Mouse (Mus musculus) thymus, postnatal 14 days (tissue): ENCODE measurements around the gene Mb.
A peak's percentile ranks its signal among the peaks of the same experiment; 100 is the strongest.

Source experiments
- DNase-seq: peaks from one replicate; pipeline ENCODE4 v3.0.0; 2021

The Mb gene

GRCm38 (mm10) chr15:77022401-77022957 lies 28.0 kb downstream of the Mb start:
- DNase-seq = no peak

- no peak for DNase-seq
Measured at GRCm38 (mm10) chr15:77021851-77022250, 28.6 kb downstream of the Mb start.

DNA sequence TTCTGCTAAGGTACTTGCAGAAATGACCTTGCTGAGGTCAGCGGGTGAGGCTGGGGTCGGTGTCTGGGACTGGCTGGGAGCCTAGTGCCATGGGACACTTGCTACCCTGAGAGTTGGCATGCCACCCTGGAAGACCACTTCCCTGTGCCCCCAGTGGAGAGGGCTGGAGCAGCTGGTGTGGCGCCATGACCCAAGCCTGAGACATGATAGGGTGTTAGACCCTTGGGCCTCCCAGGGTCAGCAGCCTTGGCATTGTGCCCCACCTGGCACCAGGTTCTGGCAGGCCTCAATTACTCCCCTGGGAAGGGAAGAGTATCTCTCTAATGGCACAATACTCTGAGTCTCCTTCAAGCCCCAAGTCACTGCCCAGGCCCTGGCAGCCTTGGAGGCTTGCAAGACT lies 29.4 kb downstream of the Mb start:
- no peak for DNase-seq

GRCm38 (mm10) chr15:77020136-77020535 lies 30.3 kb downstream of the Mb start:
- DNase-seq = no peak

DNA sequence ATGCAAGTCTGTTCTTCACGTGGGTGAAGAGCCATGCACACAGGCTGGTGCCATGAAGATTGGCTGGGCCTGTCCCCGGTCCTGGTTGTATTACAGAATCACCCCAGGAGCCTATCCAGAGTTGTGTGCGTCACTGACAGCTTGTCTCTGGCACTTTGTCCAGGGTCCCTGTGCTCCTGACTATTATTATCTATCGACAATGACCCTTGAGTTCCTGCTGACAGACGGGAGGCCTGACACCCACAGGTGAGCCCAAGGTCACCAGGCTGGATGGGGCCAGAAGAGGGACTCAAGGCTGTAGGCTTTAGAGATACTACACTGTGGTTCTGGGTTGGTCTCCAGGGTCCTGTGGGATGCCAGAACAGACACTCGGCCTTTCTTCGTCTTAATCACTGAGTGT lies 30.9 kb downstream of the Mb start:
- no peak for DNase-seq

GRCm38 (mm10) chr15:77018740-77019340 lies 31.6 kb downstream of the Mb start:
- DNase-seq = no peak

- DNase-seq = no peak
Measured at GRCm38 (mm10) chr15:77017897-77018296, 32.6 kb downstream of the Mb start.

GRCm38 (mm10) chr15:77016509-77016908 lies 34.0 kb downstream of the Mb start:
- no peak for DNase-seq

GRCm38 (mm10) chr15:77014985-77015384 lies 35.5 kb downstream of the Mb start:
- no peak for DNase-seq

- no peak for DNase-seq
Measured at GRCm38 (mm10) chr15:77014431-77014830, 36.0 kb downstream of the Mb start.

- no peak for DNase-seq
Measured at GRCm38 (mm10) chr15:77013753-77014241, 36.7 kb downstream of the Mb start.

DNA sequence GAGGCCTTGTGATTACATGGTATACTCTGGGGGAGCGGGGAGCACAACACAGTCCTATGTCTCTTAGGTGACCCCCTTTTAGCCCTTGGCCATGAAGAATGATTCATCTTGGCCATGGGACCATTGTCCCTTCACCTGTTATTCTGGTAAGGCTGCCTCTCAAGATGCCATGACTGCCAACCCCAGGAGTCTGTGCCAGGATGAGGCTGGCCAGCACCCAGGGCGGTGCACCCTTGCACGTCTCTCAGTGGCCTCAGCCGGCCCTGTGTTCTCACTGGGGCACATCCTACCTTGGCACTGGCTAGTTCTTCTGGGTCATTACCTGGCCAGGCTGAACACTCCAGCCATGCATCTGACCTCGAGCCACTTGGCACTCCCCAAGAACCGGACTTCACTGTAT lies 41.6 kb downstream of the Mb start:
- no peak for DNase-seq

- peak; percentile 6 for DNase-seq
Measured at GRCm38 (mm10) chr15:77003868-77004215, 46.6 kb downstream of the Mb start.

GRCm38 (mm10) chr15:77003173-77003867 lies 47.1 kb downstream of the Mb start:
- DNase-seq = no peak

GRCm38 (mm10) chr15:76998878-76999588 lies 51.4 kb downstream of the Mb start:
- DNase-seq = no peak

- no peak for DNase-seq
Measured at GRCm38 (mm10) chr15:76998048-76998447, 52.4 kb downstream of the Mb start.

- no peak for DNase-seq
Measured at GRCm38 (mm10) chr15:76994413-76994812, 56.1 kb downstream of the Mb start.

DNA sequence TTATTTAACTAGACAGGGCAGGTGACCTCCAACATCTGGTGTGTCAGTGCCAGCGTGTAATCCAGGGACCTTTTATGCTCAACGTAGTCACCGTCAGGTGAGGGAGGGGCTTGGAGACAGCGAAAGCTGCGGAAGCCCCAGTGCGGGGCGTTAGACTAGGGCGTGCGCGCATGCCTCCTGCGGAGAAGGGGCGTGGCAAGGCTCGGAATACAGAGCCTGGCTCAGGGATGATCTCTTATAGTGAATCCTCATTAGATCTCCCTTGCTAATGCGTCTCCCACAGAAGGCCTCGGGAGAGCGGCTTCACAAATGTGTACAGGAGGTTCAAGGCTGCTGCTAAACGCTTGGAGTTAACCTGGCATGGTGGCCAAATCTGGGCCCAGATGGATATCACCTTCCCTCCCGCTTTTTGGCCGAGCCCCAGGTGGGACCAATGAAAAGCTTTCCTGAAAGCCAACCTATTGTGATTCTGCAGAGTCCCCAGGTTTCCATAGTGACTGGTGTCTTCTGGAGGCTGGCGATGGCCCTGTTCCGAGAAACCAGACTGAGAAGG lies 62.9 kb downstream of the Mb start:
- no peak for DNase-seq

GRCm38 (mm10) chr15:76987137-76987536 lies 63.3 kb downstream of the Mb start:
- DNase-seq = no peak

GRCm38 (mm10) chr15:76982745-76983144 lies 67.7 kb downstream of the Mb start:
- DNase-seq = no peak

GRCm38 (mm10) chr15:76979799-76980198 lies 70.7 kb downstream of the Mb start:
- no peak for DNase-seq

- DNase-seq = no peak
Measured at GRCm38 (mm10) chr15:76976619-76977018, 73.9 kb downstream of the Mb start.

DNA sequence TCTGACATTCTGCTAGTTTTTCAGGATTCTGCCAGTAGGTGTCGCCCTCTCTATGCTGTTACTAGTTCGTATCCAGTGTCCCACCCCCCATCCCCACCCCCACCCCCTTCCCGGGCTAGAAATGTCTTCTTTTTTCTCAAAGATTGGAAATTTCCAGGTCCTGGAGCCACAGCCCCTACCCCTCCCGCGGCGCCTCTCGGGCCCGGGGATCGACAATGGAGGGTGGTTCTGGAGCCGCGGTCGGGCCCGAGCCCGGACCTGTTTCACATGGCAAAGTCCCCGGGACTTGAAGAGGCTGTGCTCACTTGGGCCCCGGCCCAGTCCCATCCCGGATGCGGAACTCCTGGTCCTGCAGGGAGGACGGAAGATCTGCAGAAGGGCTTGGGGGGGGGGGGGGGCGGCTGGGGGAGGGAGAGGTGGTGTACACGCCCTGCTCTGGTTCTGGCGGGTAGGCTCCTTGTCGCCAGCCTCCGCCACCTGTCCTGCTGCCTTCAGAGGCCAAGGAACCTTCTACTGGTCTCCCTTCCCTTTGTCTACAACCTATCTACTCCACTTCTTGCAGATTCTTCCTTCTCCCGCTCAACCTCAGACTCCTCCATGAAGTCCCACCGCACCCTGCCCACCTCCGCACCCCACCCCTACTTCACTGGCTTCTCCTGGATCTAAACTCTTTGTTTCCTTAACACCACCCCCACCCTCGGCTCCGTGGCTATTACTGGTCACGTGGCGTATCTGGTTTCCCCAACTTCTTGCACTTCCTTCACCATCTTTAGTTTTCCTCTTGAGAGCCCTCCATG lies 76.4 kb downstream of the Mb start:
- DNase-seq = peak; percentile 71
